Mouse (Mus musculus) limb, embryonic 11.5 days (tissue): ENCODE measurements around the gene Gm47283. TPM values are rescaled to one million over a fixed set of nuclear protein-coding genes. Genes with fewer than 3 reads are reported as not detected.
"Not testable (repeated sequence)": the region's sequence is repeated elsewhere in the genome, so short reads cannot be mapped to it uniquely, and the experiment has no call there.

Experiments used
- ATAC-seq: fragments of 200-750 bp; cut with Nextera tagmentation; 2 replicates; pipeline ENCODE4 v1.8.0; 2017; ENCODE audit warnings: low read depth; ENCODE audit not compliant: insufficient number of reproducible peaks, low FRiP score, low TSS enrichment
- DNase-seq: peaks from one replicate; pipeline ENCODE4 v3.0.0-alpha.2; 2015; ENCODE audit warnings: low spot score
- H3K27ac ChIP-seq: fragments of 300-500 bp; sonication (generic); replicated peaks from 2 replicates; pipeline ENCODE4 v1.5.1; 2014; ENCODE audit warnings: low read depth, mild to moderate bottlenecking, low read length
- H3K27me3 ChIP-seq: fragments of 300-500 bp; sonication (generic); 2 replicates; pipeline ENCODE4 v1.6.1; 2014; ENCODE audit warnings: mild to moderate bottlenecking, low read length, mixed read lengths; ENCODE audit not compliant: control insufficient read depth, insufficient read depth
- H3K36me3 ChIP-seq: fragments of 300-500 bp; sonication (generic); 2 replicates; pipeline ENCODE4 v1.6.1; 2014; ENCODE audit warnings: mild to moderate bottlenecking, low read length, moderate library complexity, mixed read lengths; ENCODE audit not compliant: control insufficient read depth, insufficient read depth
- H3K4me1 ChIP-seq: fragments of 300-500 bp; sonication (generic); 2 replicates; pipeline ENCODE4 v1.6.1; 2014; ENCODE audit warnings: low read length, mixed read lengths; ENCODE audit not compliant: control insufficient read depth, insufficient read depth
- H3K4me2 ChIP-seq: fragments of 300-500 bp; sonication (generic); 2 replicates; pipeline ENCODE4 v1.6.1; 2014; ENCODE audit warnings: low read depth, mild to moderate bottlenecking, moderate library complexity; ENCODE audit not compliant: severe bottlenecking
- H3K4me3 ChIP-seq: fragments of 300-500 bp; sonication (generic); 2 replicates; pipeline ENCODE4 v1.5.1; 2014; ENCODE audit warnings: low read depth, low read length
- H3K9ac ChIP-seq: fragments of 300-500 bp; sonication (generic); 2 replicates; pipeline ENCODE4 v1.6.1; 2014; ENCODE audit warnings: mild to moderate bottlenecking, low read length
- H3K9me3 ChIP-seq: fragments of 300-500 bp; sonication (generic); 2 replicates; pipeline ENCODE4 v1.6.1; 2016; ENCODE audit warnings: low read length; ENCODE audit not compliant: control insufficient read depth
- WGBS: fragments of 180-500 bp; shearing (Covaris S2); extraction: QIAGEN DNeasy Blood & Tissue Kit; methylation state at CpG from one replicate; pipeline ENCODE4 v1.1.7; 2014; 5-methylcytosine and 5-hydroxymethylcytosine counted together
- polyA plus RNA-seq: library from polyadenylated mRNA; unstranded; fragments of >200 nt; fragmentation: Nextera tagmentation; extraction: Ambion mirVana; gene quantifications from 2 replicates; pipeline ENCODE4 v1.2.1, GENCODE M21; 2014

The Gm47283 gene
- polyA plus RNA-seq, 1 experiment from 2014 or later, result not detected

DNA sequence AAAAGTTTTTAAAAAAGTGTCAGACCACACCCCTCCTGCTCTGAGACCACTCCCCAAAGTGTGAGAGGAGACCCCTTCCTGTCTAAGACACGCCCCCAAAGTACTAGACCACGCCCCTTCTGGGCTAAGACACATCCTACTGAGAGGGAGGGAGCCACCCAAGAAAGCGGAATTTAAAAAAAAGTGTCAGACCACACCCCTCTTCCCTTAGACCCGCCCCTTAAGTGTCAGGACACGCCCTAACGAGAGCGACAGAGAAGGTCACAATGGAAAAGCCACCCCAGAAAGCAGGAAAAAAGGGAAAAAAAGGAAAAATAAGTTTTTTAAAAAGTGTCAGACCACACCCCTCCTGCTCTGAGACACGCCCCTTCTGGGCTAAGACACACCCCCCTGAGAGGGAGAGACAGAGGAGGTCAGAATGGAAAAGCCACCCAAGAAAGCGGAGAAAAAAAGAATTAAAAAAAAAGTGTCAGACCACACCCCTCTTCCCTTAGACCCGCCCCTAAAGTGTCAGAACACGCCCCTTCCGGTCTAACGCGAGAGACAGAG is 44.5 kb upstream of the Gm47283 start:
- H3K4me2 ChIP-seq, result no peak overlapping the region
- H3K27ac ChIP-seq, result no peak overlapping the region
- H3K4me3 ChIP-seq, result no peak overlapping the region
- H3K9ac ChIP-seq, result no peak overlapping the region
- DNase-seq (peak; percentile 81), ATAC-seq (peak; percentile 12; the same call in 1 of the 2 replicates)
- 49% methylated on average over 14 of the region's 14 CpGs for WGBS
- no peaks in the 10 kb centered on the region for H3K27me3 ChIP-seq
- H3K9me3 ChIP-seq, result peaks cover 48% of the 10 kb centered on the region
- no peaks in the 10 kb centered on the region for H3K4me1 ChIP-seq
- H3K36me3 ChIP-seq, result peaks cover 44% of the 10 kb centered on the region

- H3K27ac ChIP-seq, H3K4me3 ChIP-seq, H3K27me3 ChIP-seq, H3K9ac ChIP-seq, H3K4me2 ChIP-seq, H3K4me1 ChIP-seq: not testable (repeated sequence)
- H3K36me3 ChIP-seq, result peaks cover 46% of the 10 kb centered on the region
- peak; percentile 70 for ATAC-seq
- WGBS, result 77% methylated on average over 38 of the region's 38 CpGs
- DNase-seq, result peak; percentile 84
- peaks cover 47% of the 10 kb centered on the region for H3K9me3 ChIP-seq
These were observed 43.5 kb upstream of the Gm47283 start for GRCm38 (mm10) chrY:90741006-90741405.

GRCm38 (mm10) chrY:90741452-90742260 is 42.9 kb upstream of the Gm47283 start:
- peak; percentile 48 for ATAC-seq
- peaks cover 46% of the 10 kb centered on the region for H3K36me3 ChIP-seq
- H3K4me3 ChIP-seq, H3K27me3 ChIP-seq, H3K4me2 ChIP-seq, H3K4me1 ChIP-seq, H3K9ac ChIP-seq, H3K27ac ChIP-seq: not testable (repeated sequence)
- WGBS, result 85% methylated on average over 42 of the region's 43 CpGs
- DNase-seq, result peak; percentile 77
- peaks cover 47% of the 10 kb centered on the region for H3K9me3 ChIP-seq

GRCm38 (mm10) chrY:90742261-90743052 is 42.1 kb upstream of the Gm47283 start:
- H3K4me1 ChIP-seq, H3K9ac ChIP-seq, H3K4me3 ChIP-seq, H3K4me2 ChIP-seq, H3K27me3 ChIP-seq, ATAC-seq, H3K27ac ChIP-seq: not testable (repeated sequence)
- WGBS, result 86% methylated on average over 49 of the region's 49 CpGs
- H3K36me3 ChIP-seq, result peaks cover 46% of the 10 kb centered on the region
- H3K9me3 ChIP-seq, result peaks cover 47% of the 10 kb centered on the region
- peak; percentile 70 for DNase-seq

- H3K4me1 ChIP-seq, H3K27me3 ChIP-seq, H3K9ac ChIP-seq, ATAC-seq, H3K4me2 ChIP-seq, H3K4me3 ChIP-seq, H3K27ac ChIP-seq: not testable (repeated sequence)
- Histone ChIP-seq H3K36me3 (peaks cover 46% of the 10 kb centered on the region), H3K9me3 (peaks cover 47% of the 10 kb centered on the region)
- 82% methylated on average over 37 of the region's 46 CpGs for WGBS
- peak; percentile 29 for DNase-seq
These were observed 41.3 kb upstream of the Gm47283 start for GRCm38 (mm10) chrY:90743053-90743810.

GRCm38 (mm10) chrY:90743811-90744220 is 40.7 kb upstream of the Gm47283 start:
- Histone ChIP-seq H3K27ac (no peak overlapping the region), H3K9me3 (peaks cover 44% of the 10 kb centered on the region), H3K4me3 (no peak overlapping the region), H3K27me3 (no peaks in the 10 kb centered on the region), H3K4me1 (no peaks in the 10 kb centered on the region), H3K9ac (no peak overlapping the region), H3K36me3 (peaks cover 42% of the 10 kb centered on the region), H3K4me2 (no peak overlapping the region)
- DNase-seq, result peak; percentile 28
- 77% methylated on average over 6 of the region's 21 CpGs for WGBS
- ATAC-seq, result no peak

GRCm38 (mm10) chrY:90744381-90744981 is 40.1 kb upstream of the Gm47283 start:
- H3K9ac ChIP-seq, result 0 out of 2 replicates have a peak overlapping the region, but pooled peaks have one; percentile 18
- H3K4me3 ChIP-seq, H3K4me1 ChIP-seq, H3K4me2 ChIP-seq, H3K27me3 ChIP-seq: not testable (repeated sequence)
- H3K27ac ChIP-seq, result 0 out of 2 replicates have a peak overlapping the region, but pooled peaks have one; percentile 23
- DNase-seq, result peak; percentile 85
- ATAC-seq, result peak; percentile 91
- H3K36me3 ChIP-seq, result peaks cover 36% of the 10 kb centered on the region
- H3K9me3 ChIP-seq, result peaks cover 37% of the 10 kb centered on the region
- WGBS, result 63% methylated on average over 51 of the region's 51 CpGs
